Mouse (Mus musculus) fat pad, adult 2 months (tissue): ENCODE measurements around the gene Lypd3.
"Not testable (repeated sequence)": the region's sequence is repeated elsewhere in the genome, so short reads cannot be mapped to it uniquely, and the experiment has no call there.

Source experiments
- DNase-seq: peaks from one replicate; pipeline ENCODE4 v3.0.0-alpha.2; 2011; ENCODE audit warnings: low read depth, low spot score; ENCODE audit errors: extremely low read depth

Gene Lypd3

DNA sequence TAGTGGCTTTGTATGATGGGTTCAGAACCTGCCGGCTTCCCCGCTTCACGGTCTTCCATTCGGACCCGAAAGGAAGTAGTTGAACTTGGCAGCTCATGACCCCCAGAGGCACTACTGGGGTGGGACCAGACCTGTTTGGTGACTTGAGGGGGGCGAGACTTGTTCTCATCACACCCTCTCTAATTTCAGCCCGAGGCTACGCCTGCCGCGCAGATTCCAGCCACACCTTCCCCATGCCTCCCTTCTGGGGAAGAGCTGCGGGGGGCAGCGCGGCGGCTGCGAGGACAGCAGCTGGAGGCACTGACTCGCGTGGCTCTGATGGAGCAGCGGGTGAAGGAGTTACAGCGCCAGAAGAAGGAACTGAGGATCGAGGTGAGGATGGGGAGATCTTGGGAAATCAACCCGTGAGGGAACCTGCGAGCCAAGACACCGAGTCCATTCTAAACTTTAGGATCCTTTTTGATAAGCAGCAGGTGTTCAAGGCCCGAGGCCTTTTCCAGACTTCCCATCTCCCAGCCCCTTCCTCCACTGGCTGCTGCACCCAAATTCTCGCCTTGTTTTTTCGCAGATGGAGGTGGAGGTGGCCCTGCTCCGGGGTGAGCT, 23.9 kb upstream of the Lypd3 start:
- no peak for DNase-seq

DNA sequence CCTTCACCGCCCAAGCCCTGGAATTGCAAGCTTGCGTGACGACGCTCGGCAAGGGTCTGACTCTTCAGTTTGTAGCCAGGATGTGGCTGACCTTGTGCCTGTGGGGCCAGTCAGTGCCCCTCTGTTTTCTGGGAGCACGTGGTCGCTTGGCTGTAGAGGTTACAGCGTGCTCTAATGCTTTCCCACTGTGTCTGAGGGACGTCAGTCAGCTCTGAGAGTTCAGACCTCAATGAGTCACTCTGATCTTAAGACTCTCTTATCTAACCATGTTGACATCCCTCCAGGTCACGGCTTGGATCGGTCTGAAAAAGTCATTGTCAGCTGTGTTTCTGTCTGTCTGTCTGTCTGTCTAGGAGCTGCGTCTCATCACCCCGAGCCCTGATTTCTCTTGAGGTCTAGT, 21.5 kb upstream of the Lypd3 start:
- DNase-seq = no peak

DNA sequence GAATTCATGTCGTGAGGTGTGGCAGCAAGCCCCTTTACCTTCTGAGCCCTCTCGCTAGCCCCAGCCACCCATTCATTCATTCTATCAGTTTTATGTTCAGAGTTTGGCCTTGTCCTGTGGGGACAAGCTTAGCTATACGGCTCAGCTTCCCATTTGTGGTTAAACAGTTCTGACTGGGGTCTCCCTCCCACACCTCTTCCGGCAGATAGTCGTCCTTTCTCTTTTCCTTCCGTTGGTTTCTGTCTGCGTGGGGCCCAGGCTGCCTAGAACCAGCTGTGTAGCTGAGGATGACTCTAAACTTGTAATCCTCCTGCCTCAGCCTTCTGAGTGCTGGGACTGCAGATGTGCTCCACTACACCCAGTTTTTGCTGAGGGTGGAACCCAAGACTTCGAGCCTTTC, 18.6 kb upstream of the Lypd3 start:
- no peak for DNase-seq

DNA sequence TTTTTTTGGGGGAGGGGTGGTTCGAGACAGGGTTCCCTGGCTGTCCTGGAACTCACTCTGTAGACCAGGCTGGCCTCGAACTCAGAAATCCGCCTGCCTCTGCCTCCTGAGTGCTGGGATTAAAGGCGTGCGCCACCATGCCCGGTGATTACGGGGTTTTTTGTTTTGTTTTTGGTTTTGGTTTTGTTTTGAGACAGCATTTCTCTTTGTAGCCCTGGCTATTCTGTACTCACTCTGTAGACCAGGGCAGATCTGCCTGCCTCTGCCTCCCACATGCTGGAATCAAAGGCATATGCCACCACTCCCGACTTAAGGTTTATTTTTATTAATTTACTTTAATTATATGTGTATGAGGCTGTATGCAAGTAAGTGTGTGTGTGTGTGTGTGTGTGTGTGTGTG, 18.0 kb upstream of the Lypd3 start:
- not testable (repeated sequence) for DNase-seq

DNA sequence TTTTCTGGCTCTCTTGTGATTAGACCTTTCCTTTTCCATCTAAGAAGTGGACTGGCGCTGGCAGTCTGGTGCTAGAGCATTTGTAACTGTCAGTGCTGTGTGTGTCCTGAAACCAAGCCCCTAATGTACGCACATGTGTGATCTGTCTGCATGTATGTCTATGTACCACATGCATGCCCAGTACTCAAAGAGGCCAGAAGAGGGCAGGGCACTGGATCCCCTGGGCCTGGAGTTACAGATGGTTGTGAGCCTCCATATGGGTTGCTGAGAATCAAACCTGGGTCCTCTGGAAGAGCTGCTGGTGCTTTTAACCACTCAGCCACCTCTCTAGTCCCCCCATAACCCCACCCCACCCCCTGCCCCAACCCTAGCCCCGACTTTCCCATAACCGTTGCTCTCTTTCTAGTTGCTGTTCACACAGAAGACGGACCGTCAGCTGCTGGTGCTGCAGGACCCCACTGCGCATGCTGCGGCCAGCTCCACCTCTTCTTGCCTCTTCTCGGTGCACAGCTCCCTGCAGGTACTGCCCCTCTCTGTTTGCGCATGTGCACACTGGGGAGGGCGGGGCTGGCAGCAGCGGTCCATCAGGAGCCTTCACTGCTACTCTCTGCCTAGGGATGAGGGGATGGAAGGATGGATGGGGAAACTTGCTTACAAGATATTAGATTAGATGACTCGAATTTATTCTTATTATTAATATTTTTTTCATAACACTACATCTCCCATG, 16.5 kb upstream of the Lypd3 start:
- no peak for DNase-seq

DNA sequence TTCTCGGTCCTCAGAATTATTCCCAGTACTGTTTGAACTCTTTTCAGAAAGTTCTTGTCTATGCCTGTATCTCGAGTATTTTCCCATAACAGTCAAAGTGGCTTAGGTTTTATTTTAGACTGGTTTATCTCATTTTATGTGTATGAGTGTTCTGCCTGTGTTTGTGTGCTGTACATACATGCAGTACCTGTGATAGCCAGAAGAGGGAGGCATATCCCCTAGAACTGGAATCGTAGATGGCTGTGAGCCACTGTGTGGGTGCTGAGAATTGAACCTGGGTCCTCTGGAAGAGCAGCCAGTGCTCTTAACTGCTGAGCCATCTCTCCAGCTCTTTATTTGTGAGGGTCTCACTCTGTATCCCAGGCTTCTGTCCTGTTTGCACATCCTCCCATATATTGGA, 15.2 kb upstream of the Lypd3 start:
- DNase-seq = no peak

DNA sequence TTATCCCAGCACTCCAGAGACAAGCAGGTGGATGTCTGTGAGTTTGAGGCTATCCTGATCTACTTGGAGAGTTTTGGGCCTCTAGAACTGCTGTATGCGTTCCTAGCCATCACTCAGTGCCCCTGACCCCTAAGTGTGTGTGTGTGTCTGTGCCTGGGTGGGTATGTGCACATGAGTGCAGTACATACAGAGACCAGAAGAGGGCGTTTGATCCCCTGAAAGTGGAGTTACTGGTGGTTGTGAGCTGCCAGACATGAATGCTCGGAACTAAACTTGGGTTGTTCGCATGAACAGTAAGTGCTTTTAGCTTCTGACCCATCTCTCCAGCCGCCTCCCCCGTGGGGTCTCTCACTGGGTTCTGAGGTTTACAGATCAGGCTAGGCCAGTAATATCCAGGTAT, 13.4 kb upstream of the Lypd3 start:
- DNase-seq = no peak

DNA sequence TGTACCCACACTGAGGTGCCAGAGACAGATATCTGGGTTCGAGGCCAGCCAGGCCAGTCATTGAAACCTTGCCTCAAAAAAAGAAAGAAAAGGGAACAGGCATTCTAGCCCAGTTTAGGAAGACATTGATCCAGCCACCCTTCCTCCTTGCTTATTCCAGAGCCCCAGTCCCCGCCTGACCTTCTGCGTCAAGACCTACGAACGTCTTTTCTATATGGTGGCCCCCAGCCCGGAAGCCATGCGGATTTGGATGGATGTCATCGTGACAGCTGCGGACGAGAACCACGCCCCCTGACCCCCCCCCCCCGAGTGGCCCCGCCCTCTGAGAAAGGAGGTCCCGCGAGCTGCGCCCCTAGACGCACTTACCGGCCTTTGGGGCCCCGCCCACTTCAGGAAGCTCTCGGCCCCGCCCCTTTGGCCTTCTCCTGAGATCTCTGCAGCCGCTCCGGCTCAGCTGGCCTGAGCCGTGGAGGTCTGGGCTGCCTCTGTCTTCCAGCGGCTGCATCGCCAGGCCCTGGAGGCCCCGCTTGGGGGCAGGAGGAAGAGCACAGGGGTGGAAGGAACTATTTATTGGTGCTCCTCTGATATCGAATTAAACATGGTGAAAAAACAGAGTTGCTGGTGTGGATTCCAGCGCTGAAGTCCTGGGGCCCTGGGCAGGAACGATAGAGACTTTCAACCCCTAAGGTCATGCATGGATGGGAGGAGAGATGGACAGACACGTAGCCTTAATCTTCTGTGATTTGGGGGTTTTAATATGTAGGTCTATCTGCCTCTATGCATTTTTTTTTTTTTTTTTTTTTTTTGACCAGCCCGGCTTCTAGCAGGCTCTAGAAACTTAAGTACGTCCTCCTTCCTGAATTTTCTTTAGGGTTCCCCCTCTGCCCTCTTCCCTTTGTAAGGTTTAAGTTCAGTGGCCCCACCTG, 7.4 kb upstream of the Lypd3 start:
- DNase-seq = no peak

DNA sequence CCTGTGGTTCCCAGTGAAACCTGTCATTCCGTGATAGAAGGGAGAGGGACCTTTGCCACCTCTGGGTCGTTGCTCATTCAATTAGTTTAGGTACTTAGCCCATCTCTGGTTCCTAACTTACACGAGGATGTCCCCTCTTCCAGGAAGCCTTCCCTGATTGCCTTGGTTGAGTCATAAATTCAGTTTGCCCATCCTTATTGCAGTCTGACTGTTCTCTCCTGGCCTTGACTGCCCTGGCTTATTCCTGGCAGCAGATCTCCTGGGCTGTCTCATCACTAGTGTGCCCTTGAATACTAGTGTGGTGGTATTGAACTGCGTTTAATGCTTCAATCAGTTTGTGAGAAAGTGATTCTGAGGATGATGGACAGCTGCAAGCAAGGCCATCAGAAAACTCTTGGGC, 6.7 kb upstream of the Lypd3 start:
- no peak for DNase-seq

DNA sequence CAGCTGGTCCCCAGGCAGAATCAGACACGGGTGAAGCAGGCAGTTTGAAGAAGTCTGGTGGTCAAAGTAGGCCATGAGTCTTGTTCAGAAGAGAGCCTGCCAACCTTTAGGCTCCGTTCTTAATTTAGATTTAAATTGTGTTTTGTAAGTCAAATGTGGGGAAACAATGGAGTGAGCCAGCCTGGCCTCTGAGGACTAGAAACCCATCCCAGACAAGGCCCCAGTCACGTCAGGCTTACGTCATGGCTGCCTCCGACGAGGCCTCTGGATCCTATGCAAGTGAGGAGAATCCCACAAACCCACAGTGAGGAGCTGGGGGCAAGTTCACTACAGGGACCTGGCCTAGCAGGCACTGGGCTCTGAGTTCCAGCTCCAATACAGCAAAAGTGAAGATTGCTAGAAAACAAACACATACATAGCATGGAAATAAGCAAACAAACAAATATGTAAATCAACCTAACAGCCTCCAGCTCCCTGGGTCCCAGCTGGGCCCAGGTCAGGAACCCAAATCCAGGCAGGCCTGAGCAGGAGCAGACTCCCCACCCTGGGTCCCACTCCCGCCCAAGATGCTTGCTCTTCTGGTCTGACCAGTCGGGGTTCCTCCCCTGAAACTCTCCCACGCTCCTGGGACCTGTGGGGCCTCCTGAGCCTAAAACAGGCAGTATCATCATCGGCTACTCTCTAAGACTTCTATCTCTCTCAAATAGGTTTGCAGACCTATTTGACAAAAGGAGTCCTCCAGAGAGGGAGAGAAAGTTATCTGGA, 6.1 kb upstream of the Lypd3 start:
- DNase-seq = no peak

DNA sequence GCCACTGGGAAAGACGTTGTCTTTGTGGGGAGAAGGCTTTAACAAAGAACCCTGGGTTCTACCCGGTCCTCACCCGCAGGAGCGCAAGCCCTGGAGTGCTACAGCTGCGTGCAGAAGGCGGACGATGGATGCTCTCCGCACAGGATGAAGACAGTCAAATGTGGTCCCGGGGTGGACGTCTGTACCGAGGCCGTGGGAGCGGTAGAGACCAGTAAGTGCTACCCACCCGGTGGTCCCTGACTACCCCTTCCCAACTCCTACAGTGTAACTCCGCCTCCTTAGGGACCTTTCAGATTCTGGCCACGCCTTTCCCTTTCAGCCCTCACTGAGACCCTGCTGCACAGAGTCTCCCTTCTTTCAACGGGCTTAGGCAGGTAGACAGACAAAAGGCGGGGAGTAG, 696 bp downstream of the Lypd3 start:
- no peak for DNase-seq

DNA sequence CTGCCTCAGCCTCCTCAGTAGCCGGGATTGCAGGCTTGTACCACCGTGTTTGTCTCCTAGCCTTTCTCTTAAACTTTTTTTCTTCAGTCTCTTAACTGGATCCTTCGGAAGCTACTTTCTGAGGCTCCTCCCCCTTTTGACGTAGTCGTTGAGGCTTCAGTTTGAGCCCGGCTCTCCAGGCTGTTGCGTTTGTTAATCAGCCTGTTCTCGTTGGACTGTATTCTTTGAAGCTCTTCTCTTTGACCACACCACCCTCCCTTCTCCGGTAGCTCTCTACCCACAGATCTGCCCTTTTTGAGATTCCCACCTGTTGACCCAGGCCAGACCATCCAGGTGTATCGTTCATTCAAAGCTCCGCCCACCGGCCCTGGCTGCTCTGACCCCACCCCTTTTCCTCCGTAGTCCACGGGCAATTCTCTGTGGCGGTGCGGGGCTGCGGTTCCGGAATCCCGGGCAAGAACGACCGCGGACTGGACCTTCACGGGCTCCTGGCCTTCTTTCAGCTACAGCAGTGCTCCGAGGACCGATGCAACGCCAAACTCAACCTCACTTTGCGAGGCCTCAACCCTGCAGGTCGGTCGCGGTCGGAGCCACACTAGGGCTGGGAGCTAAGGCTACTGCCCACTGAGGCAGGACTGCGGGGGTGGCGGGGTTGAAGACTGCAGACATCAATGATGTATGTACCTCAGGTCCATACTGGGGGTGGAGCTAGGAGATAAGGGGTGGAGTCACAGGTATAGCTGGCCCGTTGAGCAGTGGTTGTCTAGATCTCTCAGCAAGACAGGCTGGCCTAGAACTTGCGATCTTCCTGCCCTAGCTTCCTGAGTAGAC, 1.9 kb downstream of the Lypd3 start:
- DNase-seq = no peak

DNA sequence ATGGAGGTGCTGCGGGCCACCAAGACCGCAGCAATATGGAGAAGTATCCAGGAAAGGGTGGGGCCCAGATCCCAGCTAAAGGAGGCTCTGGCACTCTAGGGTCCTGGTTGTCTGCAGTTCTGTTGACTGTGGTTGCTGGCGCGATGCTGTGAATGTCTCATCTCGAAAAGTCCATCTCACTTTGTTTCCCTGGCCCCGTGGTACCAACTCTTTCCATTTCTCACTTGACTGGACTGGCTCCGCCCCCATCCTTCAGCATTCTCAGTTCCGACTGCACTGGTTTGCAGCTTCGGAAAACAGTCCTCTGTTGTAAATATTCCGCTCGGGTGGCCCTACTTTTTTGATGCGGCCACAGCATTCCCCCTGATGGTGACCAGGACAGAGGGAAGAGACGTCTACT, 4.1 kb downstream of the Lypd3 start:
- DNase-seq = no peak

DNA sequence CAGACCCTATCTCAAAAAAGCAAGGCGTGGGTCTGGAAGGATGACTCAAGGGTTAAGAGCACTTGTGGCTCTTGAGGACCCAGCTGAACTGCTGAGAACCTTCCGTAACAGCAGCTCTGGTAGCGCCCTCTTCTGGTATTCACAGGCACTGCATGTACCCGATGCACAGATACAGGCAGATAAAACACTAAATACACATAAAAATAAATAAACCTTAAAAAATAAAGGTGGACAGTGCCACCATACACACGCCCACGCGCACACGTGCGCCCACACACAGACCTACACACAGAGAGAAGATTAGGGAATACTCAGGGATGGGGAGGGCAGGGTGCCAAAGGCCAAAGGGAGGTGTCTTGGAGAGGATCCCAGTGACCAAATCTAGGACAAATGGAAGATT, 6.1 kb downstream of the Lypd3 start:
- no peak for DNase-seq

DNA sequence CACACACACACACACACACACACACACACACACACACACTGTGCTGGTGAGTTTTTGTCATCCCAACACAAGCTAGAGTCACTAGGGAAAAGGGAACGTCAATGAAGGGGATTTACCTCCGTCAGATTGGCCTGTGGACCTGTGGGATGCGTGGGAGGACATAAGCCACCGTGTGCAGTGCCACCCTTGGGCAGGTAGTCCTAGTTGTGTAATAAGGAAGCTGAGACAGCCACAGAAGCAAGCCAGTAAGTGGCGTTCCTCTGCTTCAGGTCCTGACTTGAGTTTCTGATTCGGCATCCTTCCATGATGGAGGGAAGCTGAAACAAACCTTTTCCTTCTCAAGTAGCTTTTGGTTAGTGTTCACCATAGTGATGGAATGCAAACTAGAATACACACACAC, 8.1 kb downstream of the Lypd3 start:
- peak; percentile 97 for DNase-seq

DNA sequence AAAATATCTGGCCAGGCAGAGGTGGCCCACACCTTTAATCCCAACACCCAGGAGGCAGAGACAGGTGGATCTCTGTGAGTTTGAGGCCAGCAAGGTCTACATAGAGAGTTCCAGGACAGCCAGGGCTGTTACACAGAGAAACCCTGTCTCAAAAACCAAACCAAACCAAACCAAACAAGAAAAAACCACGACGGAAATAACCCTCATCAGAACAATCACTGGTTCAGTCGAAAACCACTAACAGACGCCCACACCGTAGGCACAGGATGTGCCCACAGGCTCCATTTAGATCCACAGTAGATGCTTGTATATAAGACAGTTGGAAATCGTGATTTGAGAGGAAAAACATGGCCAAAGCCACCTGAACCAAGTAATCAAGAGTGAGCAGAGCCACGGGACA, 8.6 kb downstream of the Lypd3 start:
- no peak for DNase-seq

DNA sequence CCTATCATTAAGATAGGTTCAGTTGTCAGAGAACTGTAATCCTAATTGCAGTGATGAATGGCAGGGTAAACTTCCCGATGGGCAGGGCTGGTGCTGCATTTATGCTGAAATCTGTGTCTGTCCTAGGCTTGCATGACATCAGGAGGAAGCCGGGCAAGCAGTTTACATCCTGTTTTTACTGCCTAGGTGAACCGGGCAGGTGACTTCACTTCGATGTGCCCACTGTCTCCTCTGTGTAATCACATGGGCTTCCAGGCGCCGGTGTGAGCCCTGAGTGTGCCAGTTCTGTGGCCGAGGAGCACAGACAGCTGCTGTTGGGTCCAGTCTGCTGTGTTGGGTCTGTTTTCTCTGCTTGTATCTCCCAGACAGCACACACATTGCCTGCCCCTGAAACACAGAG, 10.1 kb downstream of the Lypd3 start:
- no peak for DNase-seq

DNA sequence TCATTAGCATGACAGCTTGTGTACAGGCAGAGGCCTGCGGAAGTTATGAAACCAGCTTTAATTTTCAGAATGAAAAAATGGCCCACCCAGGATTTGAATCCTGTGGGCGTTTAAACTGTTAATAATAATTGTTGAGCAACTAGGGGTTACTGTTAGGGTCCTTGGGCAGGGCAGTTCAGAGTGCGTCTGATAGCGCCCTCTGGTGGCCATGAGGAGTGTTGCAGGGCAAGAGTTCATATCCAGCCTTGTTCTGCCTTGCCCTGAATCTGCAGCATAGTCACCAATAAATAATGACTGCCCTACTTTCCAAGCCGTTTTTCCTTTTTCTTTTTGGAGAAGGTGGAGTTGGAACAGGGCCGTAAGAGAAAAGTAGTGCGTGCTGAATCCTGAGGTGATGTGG, 17.3 kb downstream of the Lypd3 start:
- no peak for DNase-seq

DNA sequence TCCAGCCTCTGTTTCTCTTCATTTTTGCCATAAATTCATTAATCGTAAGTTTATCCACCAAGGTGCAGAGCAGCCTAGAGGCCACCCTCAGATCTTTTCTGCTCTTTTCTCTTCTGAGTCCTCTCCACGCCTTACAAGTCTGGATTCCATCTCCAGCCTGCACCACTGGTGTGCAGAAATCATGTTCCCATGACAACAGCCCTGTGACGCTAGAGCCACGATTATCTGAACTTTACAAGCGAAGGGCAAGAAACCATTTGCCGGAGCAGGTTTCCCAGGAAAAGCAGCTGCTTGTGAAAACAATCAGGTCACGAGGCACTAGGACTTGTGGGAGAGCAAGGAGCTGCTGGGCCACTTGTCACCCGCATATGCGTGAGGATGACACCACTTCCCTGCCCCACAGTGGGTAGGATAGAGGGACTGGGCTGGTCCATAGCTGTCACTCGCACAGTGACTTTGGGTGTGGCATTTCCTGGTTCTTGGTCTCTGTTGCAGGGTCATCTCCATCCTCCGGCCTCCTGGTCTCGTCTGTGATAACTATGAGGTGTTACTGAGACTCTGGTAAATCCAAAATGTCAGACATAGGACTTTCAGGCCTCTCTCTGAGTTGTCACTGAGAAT, 23.5 kb downstream of the Lypd3 start:
- DNase-seq = no peak
